Mouse (Mus musculus): ENCODE data around the gene Ces3a. TPM values are rescaled to one million over a fixed set of nuclear protein-coding genes. Genes with fewer than 3 reads are reported as not detected.
"Not testable (repeated sequence)": the region's sequence is repeated elsewhere in the genome, so short reads cannot be mapped to it uniquely, and the experiment has no call there.

The Ces3a gene
- total RNA-seq (2015), result not detected in 2 replicates
- total RNA-seq (2017), result not detected in 2 replicates

- no peak for ATAC-seq (ENCODE audit: poor library complexity, severe bottlenecking)
Observed at GRCm38 (mm10) chr8:105048371-105048854, at the start of gene Ces3a. TSS of gene Ces3a (plus strand) at chr8:105048601.

GRCm38 (mm10) chr8:104999183-104999582, 49.2 kb upstream of the Ces3a start:
- no peak for ATAC-seq (ENCODE audit: poor library complexity, severe bottlenecking)

GRCm38 (mm10) chr8:105000586-105000985, 47.8 kb upstream of the Ces3a start, which contains the start of gene Ces2h:
TSS of gene Ces2h (plus strand) at chr8:105000853.
- no peak for ATAC-seq (ENCODE audit: poor library complexity, severe bottlenecking)

GRCm38 (mm10) chr8:105010000-105010399, 38.4 kb upstream of the Ces3a start:
- ATAC-seq (ENCODE audit: poor library complexity, severe bottlenecking), result no peak

- peak; percentile 72 for ATAC-seq (ENCODE audit: poor library complexity, severe bottlenecking)
Observed at GRCm38 (mm10) chr8:105011136-105011535, 37.3 kb upstream of the Ces3a start.

- ATAC-seq (ENCODE audit: poor library complexity, severe bottlenecking), result no peak
Observed at GRCm38 (mm10) chr8:105014391-105014790, 34.0 kb upstream of the Ces3a start.

GRCm38 (mm10) chr8:105021954-105022353, 26.4 kb upstream of the Ces3a start:
- ATAC-seq (ENCODE audit: poor library complexity, severe bottlenecking), result no peak

GRCm38 (mm10) chr8:105023087-105023486, 25.3 kb upstream of the Ces3a start:
- no peak for ATAC-seq (ENCODE audit: poor library complexity, severe bottlenecking)

GRCm38 (mm10) chr8:105025050-105025449, 23.4 kb upstream of the Ces3a start:
- peak; percentile 56; the same call in 1 of the 2 replicates for ATAC-seq (ENCODE audit: poor library complexity, severe bottlenecking)

GRCm38 (mm10) chr8:105043510-105043909, 4.9 kb upstream of the Ces3a start:
- no peak for ATAC-seq (ENCODE audit: poor library complexity, severe bottlenecking)

- no peak for ATAC-seq (ENCODE audit: poor library complexity, severe bottlenecking)
Observed at GRCm38 (mm10) chr8:105045824-105046401, 2.5 kb upstream of the Ces3a start.

GRCm38 (mm10) chr8:105056211-105056610, 7.8 kb downstream of the Ces3a start:
- no peak for ATAC-seq (ENCODE audit: poor library complexity, severe bottlenecking)

GRCm38 (mm10) chr8:105060056-105060455, 11.7 kb downstream of the Ces3a start:
- ATAC-seq (ENCODE audit: poor library complexity, severe bottlenecking), result no peak

GRCm38 (mm10) chr8:105066761-105067160, 18.4 kb downstream of the Ces3a start:
- peak; percentile 40; the same call in 1 of the 2 replicates for ATAC-seq (ENCODE audit: poor library complexity, severe bottlenecking)

- not testable (repeated sequence) for ATAC-seq (ENCODE audit: poor library complexity, severe bottlenecking)
Observed at GRCm38 (mm10) chr8:105067905-105068304, 19.5 kb downstream of the Ces3a start.

- no peak for ATAC-seq (ENCODE audit: poor library complexity, severe bottlenecking)
Observed at GRCm38 (mm10) chr8:105068971-105069370, 20.6 kb downstream of the Ces3a start.

GRCm38 (mm10) chr8:105076601-105077000, 28.2 kb downstream of the Ces3a start:
- ATAC-seq (ENCODE audit: poor library complexity, severe bottlenecking), result no peak

- ATAC-seq (ENCODE audit: poor library complexity, severe bottlenecking), result no peak
Observed at GRCm38 (mm10) chr8:105077071-105077470, 28.7 kb downstream of the Ces3a start.

GRCm38 (mm10) chr8:105078591-105078990, 30.2 kb downstream of the Ces3a start:
- no peak for ATAC-seq (ENCODE audit: poor library complexity, severe bottlenecking)

GRCm38 (mm10) chr8:105080814-105081336, 32.5 kb downstream of the Ces3a start:
- ATAC-seq (ENCODE audit: poor library complexity, severe bottlenecking), result no peak

- no peak for ATAC-seq (ENCODE audit: poor library complexity, severe bottlenecking)
Observed at GRCm38 (mm10) chr8:105083449-105084050, 35.1 kb downstream of the Ces3a start, which contains the start of gene Ces3b. TSS of gene Ces3b (plus strand) at chr8:105083753.

- not testable (repeated sequence) for ATAC-seq (ENCODE audit: poor library complexity, severe bottlenecking)
Observed at GRCm38 (mm10) chr8:105088166-105088565, 39.8 kb downstream of the Ces3a start.

Data from megakaryocyte, adult 5-6 weeks (primary cell).